Mouse (Mus musculus) erythroblast, embryonic 14.5 days (primary cell): ENCODE results near the gene Grin3b.

Source experiments
- GATA1 ChIP-seq: IDR thresholded peaks from 2 replicates; pipeline ENCODE4 v1.6.1; 2012; ENCODE audit warnings: low read length, inconsistent platforms, mixed read lengths
- TAL1 ChIP-seq: IDR thresholded peaks from 3 replicates; pipeline ENCODE4 v1.6.1; 2012; ENCODE audit warnings: low read length, inconsistent platforms, mixed read lengths

- TF ChIP-seq GATA1 (no peak), TAL1 (no peak)
Observed at GRCm38 (mm10) chr10:79927324-79928029, 43.0 kb upstream of the Grin3b start.
